Mouse (Mus musculus) c-Kit-positive CD71-positive TER-119-positive erythroid progenitor cells, embryonic 14.5 days (primary cell): ENCODE measurements around the gene Celf5.

ENCODE experiments used
- DNase-seq: peaks from one replicate; pipeline ENCODE4 v3.0.0-alpha.2; 2013; ENCODE audit warnings: low spot score

Celf5 gene

DNA sequence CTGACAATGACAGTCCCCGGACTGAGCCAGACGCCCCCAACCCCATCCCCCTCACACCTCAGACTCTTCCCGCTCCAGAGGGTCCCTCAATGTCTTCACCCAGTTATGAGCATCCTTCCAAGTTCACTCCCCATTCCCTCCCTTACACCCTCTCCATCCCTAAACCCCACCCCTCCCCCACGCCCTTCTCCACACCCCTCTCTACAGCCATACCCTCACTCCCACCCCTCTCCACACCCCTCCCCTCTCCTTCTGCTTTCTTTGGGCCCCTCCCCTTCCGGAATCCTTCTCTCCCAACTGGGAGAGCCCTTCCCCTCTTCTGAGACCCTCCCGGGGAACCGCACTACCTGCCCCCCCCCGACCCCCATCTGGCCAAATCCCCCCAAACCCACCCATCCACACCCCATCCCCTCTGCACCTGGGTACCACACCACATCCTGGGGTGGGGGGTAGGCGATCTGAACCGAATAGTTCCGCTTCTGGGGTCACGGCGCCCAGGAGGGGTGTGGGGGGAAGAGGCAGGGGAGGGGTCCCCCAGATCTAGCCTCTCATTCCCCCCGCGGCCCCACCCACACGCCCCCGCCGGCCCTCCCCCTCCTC, 10.0 kb downstream of the Celf5 start:
- DNase-seq: no peak

DNA sequence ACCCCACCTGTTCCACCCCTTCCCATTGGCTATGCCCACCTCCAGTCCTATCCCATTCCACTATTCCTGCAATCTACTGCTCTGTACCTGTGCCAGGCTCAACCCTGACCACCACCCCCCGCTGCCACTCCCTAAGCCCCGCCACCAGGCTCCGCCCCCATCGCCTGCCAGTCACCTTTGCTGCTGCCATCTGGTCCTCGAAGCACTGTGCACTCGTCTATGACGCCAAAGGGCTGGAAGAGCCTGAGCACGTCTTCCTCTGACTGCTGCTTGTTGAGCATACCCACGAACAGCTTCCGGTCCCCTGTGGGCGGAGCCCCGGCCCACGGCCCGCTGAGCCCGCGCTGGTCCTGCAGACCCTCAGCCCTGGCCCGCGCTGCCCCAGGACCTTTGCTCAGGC, 12.1 kb downstream of the Celf5 start:
- DNase-seq: no peak

DNA sequence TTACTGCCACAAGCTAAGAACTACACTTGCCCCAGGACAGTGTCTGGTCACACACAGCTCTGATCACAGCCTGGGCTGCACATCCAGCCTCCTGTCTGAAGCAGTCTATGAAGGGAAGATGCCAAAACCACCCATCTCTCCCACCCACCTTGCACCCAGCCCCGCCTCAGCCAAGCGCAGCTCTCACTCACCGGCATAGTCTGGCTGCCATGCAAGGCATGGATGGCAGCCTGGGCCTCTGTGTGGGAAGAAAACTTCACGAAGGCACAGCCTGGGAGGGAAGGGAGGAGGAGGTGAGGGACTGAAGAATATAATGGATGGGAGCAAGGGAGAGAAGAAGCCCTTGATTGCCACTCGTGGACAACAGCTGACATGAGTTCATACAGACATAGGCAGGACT, 13.3 kb downstream of the Celf5 start:
- DNase-seq: no peak

DNA sequence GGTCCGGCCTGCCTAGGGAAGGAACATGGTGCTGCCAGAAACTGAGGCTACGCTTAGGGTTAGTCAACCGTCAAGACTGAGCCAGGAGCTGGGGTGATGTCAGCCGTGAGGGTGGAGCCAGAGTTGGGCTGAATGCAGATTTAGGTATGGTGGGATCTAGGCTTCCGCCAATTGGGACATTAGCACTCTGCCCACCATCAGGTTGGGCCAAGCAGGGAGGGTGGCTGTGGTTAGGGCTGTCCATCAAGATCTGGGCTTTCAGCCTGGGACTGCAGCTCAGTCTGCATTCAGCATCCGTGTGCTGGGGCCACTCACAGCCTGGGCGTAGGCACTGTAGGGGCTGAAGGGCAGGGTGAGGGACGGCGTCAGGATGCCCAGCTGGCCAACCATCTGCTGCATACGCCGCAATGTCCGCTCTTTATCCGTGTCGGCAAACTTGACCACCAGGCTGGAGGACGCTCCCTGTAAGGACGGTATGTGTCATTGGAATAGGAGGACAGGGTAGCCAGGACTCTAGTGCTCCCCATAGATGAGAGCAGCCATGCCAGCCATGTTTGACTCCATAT, 14.8 kb downstream of the Celf5 start:
- no peak for DNase-seq

DNA sequence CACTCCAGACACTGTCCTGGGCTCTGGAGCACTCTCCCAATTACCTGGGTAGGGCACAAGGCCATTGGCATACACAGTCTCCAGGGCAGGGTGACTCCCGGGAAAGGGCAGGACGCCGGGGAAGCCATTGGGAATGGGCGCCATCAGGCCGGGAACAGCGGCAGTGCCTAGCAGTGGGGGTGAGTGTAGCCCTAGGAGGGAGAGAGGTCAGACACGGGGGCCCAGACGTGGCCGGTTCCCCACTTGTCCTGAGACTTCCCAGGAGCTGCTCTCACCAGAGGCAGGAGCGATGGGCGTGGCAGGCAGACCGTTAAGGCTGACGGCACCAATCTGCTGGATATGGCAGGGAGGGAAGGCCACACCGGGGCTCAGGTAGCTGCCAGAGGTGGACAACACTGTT, 15.6 kb downstream of the Celf5 start:
- no peak for DNase-seq

DNA sequence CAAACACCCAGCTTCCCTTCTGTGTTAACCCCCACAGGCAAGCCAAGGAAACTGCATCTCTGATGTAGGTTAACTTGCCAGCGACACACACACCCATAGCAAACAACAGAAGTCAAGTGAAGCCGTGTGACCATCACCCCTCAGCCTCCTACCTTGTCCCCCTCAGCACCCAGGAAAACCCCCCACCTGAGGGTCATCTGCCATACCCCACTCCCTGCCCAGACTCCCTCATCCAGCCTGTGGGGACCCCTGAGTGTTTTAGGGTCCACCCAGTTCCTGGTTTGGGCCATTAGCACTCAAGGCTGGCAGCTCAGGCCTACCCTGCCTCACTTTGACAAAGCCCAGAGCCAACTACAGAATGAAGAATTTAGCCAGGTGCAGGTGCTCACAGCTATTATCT, 16.4 kb downstream of the Celf5 start:
- no peak for DNase-seq

DNA sequence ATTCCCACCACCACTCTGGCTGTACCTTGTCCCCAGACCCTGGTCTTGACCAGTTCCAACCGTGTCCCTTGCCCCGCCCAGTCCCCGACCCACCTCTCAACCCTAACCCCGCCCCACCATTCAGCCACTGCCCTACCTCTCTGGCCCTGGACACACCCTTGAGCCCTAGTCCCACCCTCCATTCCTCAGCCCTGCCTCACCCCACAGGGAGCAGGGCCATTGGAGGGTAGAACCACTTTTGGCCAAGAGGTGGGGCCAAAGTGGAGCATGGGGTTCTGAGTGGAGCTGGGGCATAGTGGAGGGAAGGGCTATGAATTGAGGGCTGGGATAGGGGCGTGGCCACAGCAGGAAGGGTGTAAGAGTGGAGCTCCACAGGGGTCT, 17.3 kb downstream of the Celf5 start:
- DNase-seq: no peak

DNA sequence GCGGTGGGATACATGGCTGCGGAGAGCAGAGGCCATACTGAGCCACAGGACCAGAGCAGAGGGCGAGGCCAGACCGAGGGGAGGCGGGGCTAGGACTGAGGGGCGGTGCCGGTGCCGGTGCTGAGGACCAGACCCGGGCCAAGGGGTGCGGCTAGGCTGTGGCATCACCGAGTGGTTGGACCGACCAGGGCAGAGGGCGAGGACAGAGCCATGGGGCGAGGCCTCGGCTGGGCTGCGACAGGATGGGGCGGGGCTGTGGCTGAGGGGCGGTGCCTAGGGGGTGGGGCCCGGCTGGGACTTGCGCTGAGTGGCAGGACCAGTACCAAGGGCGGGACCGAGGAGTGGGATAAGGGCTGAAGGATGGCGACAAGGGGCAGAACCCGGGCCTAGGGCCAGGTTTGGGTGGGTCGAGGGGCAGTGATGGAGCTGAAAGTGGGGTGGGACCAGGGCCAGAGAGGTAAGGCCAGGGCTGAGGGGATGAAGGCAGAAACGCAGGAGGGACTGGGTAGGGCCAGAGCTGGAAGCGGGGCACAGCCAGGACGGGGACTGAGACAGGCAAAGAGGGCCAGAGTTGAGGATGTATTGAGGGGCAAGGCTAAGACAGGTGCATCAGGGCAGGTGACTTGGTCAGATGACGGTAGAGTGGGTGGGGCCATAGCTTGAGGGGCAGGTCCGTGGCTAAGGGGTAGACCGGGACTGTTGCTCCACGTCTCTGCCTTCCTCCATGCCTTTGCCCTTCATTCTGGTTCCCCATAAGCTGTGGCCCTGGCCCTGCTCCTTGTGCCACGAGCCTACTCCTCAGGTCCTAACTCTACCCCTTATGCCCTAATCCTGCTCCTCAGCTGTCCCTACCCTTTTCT, 17.9 kb downstream of the Celf5 start:
- DNase-seq: peak; percentile 60

DNA sequence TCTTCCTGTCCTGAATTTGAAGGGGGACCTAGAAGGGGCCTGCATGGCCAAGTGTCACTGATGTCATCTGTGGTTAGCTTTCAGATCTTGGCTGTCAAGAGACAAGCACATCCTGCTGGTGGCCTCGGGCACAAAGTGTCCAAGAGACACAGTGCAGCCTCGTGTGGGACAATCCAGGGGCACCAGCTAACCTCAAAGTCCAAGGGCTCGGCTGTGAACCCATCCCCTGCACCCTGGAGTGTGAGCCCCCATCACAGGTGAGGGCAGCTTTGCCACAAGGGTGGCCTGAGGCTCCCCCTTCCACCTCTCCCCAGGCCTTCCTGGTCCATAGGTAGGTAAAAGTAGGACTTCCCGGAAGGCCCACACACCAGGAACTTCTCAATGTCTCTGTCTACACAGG, 19.0 kb downstream of the Celf5 start:
- DNase-seq: no peak

DNA sequence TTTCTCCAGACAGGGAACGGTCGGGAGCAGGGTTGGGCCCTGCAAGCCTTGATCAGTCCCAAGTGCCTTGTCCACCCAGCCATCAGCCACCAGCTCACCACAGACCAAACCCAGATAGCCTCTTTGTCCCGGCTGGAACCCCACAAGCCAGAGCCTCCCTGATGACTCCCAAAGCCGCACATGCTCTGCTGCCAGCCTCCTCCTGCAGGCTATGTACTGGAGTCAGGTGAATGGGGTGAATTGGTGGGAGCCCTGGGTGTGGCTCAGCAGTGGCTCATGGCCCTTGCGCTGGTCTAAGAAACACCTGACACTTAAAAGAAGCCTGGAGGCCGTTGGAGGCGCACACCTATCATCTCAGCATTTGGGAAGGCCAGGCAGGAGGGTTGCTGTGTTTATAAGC, 19.6 kb downstream of the Celf5 start:
- no peak for DNase-seq

DNA sequence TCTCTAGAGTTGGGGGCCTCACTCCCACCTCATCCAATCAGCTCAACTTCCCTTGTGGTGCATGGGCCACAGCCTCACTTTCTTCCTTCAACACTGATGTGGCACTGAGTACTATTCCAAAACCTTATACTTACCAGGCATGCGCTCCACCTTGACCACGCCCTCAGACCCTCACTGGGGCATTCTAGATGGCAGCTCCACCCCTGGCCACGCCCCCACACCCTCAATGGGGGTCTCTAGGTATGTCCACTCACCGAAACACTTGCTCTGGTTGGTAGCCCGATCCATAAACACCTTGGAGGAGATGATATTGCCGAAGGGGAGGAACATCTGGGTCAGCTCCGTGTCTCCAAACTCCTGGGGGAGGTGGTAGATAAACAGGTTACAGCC, 20.1 kb downstream of the Celf5 start:
- DNase-seq: no peak

DNA sequence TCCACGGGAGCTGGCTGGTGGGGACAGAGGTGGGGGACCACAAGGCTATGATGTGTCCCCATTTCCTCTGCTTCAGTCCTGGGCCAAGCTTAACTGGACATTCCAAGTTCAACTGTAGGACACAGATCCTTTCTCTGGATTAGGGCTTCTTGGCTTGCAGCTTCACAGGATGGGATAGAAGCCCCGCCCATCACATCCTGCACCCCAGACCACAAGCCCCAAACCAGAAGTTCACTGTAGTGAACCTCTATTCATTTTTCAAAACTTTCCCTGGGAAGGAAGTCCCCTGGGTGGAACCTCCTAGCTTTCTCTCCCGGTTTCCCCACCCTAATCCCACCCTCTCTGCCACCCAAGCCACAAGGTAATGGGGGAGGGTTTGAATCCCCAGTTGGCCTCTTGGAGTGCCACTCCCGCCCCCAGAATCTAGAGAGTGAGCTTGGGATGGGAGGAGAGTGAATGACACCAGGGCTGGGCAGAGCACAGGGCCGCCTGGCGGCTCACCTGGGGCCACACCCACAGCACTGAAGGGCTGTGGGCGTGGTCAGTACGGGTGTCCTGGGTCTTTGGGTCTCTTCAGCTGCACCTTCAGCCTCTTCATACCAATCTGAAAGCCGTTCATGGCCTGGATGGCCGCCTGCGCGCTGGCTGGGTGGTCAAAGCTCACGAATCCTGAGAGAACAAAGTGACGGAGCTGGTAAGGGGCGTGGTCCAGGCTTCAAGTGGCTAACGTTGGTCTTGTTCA, 20.7 kb downstream of the Celf5 start:
- no peak for DNase-seq

DNA sequence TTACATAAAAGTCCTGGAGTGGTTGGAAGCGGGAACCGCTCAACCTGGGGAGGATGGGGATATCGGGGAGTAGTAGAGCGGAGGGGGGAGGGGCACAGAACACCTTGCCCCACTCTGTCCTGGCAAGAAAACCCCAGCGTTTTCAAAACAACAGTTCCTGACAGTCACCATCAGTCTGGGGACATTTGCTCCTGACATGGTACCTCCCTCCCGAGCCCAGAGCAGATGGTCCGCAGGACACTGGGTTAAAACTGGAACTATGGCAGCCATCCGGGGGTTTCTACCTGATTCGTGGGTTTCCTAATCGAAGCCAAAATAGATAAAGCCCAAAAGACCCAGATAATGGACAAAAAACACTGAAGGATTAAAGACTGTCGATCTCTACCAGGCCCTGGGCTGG, 21.6 kb downstream of the Celf5 start:
- no peak for DNase-seq

DNA sequence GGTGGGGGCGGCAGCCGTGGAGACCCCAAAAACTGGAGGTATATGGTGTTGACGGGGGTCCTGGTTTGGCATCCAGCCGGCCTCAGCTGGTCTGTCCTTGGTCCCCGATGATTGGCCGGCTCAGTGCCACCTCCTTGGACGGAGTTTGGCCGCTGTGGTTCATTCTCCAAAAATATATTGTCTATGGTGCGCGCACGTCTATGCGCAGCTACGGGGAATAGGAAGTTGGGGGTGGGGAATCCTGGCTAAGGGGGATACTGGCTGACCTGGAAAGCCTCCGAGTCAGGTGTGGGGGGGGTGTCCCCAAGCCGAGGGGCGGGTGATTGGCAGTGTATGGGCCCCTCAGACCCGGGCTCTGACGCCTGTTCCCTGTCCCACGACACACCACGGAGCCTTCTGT, 22.0 kb downstream of the Celf5 start:
- DNase-seq: no peak

DNA sequence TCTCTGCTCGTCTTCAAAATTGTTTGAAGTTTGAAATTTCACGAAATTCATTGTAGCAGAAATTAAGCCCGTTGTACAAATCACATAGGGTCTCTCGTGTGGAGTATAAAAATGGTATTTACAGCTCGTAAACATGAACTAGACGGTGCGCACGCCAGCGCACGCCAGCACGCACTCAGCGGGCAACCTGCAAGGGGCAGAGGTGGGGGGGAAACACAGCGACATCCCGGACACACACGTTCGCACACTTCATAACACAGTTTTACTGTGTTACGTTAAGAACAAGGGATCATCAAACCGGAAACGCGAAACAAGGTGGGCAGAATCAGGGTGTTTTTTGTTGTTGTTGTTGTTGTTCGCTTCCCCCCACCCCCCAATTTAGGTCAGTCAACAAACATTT, 23.1 kb downstream of the Celf5 start:
- DNase-seq: no peak

DNA sequence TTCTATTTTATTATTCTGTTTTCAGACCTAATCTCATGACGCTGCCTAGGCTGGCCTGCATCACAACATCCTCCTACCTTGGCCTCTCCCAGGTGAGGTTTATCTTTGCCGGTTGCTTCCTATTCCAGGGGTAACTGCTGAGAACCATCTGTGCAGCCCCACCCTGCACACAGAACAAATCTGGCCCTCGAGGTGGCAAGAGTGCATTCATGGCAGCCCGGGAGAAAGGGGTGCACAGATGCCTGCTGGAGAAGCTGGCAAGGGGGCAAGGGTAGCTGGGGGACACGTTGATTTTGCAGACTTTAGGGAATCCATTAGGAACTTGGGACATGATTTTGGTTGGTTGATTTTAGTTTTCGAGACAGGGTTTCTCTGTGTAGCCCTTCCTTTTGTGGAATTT, 24.2 kb downstream of the Celf5 start:
- no peak for DNase-seq

DNA sequence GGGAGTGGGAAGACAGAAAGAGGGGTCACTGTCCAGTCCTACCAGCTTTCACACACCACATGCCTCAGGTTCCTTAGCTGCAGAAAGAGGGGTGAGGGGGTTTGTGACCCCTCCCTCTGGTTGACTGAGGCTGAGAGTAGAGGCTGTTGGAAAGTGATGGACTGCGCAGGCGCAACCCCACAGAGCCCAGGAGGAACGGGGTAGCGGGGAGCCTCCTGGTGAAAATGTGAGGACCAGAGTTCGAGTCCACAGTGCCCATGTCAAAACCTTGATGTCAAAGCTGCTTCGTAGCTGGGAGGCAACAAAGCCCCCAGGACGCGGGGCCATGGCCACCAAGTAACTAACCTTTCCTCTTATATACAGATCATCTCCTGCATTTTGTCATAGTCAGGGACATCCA, 24.9 kb downstream of the Celf5 start:
- DNase-seq: no peak

DNA sequence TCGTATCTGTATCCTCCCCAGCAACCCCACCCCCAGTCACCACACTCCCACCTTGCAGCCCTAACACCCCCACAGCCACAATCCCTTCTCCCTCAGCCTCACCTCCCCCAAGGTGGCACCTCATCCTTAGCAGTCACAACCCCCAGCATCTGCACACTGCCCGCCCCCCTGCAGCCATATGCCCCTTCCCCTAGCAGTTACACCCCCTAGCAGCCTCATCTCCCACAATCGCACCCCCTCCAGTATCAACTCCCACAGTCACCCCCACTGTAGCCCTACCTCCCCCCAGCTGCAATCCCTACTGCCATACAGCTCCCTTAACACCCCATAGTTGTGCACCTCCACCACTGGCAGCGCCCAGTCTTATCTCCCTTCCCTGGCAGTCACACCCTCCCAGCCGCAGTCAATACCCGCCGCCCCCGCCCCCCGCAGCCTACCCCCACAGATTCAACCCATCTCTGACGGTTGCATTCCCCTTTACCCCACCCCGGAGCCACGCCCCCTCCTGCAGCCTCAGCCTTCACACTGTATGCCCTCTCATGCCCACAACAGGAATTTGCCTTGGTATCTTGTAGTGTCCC, 25.4 kb downstream of the Celf5 start:
- DNase-seq: no peak

DNA sequence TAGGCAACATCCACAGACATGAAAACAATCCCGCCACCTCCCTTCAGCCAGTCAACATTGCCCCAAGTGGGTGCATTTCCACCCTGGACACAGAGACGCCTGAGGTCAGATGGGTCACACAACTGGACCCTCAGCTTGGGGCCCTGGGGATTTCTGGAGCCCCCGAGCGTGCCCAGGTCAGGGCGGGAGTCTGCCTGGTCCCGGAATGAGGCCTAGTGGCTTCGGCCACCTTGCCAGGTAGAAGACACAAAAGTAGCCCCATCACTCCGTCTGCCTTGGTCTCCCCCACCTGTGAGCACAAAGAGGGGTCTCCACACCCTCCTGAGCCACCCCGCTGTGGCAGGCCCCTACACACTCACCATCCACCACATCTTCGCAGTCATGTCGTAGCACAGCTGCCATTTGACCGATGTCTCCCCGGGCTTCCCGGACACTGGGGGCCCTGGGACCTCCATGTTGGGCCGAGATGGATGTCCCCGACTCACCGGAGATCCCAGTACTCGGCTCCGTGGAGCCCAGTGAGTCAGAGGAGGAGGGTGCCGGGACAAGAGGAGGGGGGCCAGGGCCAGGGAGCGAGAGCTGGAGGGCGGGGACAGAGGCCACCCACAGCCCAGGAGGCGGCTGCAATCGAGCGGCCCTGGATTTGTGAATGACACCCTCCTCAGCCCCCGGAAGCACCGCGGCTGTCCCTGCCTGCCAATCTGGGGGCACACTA, 27.2 kb downstream of the Celf5 start, which contains the start of gene Nfic:
Gene Nfic, minus strand, starts transcription at position 455 of the 715 bp plus-strand sequence.
- no peak for DNase-seq

DNA sequence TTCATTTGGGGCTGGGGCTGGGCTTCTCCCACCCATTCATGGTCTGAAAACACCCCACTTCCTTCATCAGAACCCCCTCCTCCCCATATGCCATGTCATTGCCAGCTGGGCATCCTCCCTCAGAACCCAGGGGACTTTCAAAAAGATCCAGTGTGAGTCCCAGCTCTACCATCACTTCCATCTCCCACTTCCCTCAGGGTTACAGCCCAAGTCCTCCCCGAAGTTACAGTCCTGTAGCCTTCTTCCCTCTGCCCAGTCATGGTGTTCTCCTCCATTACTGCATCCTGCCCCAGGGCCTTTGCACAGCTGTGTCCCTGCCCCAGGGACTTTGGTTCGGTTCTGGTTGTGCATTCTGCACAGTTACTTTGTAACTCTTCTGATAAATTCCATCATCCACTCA, 28.4 kb downstream of the Celf5 start:
- DNase-seq: no peak

DNA sequence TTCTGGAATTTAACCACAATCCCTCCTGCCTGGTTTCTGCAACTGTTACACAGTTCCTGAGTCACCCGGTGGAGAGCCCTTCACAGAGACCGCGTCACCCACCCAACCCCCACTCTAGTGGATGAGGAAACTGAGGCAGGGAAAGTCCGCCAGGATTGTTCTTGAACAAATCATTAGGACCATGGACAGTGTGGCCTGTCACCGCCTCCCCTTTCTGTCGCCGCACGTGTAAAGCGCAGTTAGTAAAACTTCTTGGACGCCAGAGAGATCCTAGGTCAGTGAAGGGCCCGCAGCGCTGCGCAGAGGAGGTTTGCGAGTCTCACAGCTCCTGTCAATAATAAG, 29.6 kb downstream of the Celf5 start:
- DNase-seq: no peak
